Mouse (Mus musculus): Measurements from ENCODE around the gene Ptpn11. TPM values are rescaled to one million over a fixed set of nuclear protein-coding genes. Genes with fewer than 3 reads are reported as not detected.
"Not testable (repeated sequence)": the region's sequence is repeated elsewhere in the genome, so short reads cannot be mapped to it uniquely, and the experiment has no call there.

Gene Ptpn11
- polyA plus RNA-seq, 1 experiment from 2014 or later = 23.5 TPM

DNA sequence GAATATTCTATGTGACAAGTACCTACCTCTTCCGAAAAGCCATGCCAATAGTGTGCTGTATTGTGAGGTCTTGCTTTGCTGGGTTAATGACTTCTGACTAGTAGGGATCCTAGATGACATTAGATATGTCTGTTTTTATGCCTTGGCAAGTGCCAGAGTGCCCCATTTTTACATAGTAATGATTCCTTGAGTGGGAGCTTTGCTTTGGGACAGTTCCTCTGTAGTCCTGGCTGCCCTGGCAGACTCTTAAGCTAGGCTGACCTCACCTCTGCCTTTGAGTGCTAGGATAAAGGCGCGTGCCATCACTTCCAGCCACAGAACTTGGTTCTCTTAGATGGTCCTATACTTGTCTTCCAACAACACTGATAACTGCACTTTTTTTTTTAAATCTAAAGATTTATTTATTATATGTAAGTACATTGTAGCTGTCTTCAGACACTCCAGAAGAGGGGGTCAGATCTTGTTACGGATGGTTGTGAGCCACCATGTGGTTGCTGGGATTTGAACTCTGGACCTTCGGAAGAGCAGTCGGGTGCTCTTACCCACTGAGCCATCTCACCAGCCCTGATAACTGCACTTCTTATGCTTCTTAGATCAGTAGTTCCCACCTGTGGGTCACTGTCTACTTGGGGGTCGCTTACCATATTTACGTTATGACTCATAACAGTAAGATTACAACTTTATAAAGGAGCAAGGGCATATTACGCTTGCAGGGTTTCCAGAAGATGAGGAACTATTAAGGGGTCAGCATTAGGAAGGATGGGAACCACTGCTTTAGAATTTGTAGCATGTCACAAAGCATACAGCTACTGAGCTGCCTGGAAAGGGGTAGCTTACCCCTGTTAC is 18.8 kb upstream of the Ptpn11 start:
- 95% methylated on average over 9 of the region's 9 CpGs for WGBS
- H3K27ac ChIP-seq (replicated peaks) = no peak overlapping the region
- no peaks in the 10 kb centered on the region for H3K9me3 ChIP-seq (replicated peaks)
- H3K4me3 ChIP-seq = no peak overlapping the region
- no peak for DNase-seq (ENCODE audit: low spot score)
- H3K4me1 ChIP-seq = peaks cover 23% of the 10 kb centered on the region
- H3K27me3 ChIP-seq (ENCODE audit: low read depth, poor library complexity, severe bottlenecking) = no peaks in the 10 kb centered on the region
- H3K36me3 ChIP-seq = peaks cover 78% of the 10 kb centered on the region

DNA sequence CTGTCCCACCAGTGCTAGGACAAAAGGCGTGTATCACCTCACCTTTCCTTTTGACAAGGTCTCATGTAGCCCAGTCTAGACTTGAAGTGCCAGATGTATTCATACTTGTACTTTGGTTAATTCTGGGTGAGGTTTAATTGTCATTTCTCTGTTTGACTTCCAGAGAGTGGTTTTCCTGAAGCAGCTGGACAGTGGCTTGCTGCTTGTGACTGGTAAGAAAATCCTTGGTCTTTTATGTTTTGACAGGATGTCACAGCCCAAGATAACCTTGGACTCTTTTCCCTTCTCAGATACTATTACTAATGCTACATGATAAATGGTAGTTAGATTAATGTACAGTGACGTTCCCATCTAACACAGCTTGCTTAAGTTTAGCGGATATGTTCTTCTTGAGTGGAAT is 15.8 kb upstream of the Ptpn11 start:
- no peak for DNase-seq (ENCODE audit: low spot score)
- Histone ChIP-seq H3K27me3 (ENCODE audit: low read depth, poor library complexity, severe bottlenecking) (no peaks in the 10 kb centered on the region), H3K27ac (replicated peaks) (no peak overlapping the region), H3K4me3 (no peak overlapping the region), H3K36me3 (peaks cover 66% of the 10 kb centered on the region), H3K4me1 (peaks cover 23% of the 10 kb centered on the region), H3K9me3 (replicated peaks) (no peaks in the 10 kb centered on the region)
- WGBS = 87% methylated on average over 3 of the region's 3 CpGs

DNA sequence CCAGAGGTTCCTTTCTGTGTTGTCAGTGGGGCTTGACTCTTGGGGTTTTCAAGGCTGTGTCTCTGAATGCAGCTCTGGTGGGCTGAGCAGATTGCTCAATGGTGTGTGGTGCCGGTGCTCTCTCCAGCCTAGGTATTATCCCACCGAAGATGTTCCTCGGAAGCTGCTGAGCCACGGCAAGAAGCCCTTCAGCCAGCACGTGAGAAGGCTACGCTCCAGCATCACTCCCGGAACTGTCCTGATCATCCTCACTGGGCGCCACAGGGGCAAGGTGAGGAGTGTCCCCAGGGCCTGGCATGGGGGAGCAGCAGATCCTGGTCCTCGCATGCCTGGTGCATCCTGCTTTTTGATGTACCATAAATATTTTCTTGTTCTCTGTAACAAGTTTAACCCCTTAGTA is 15.3 kb upstream of the Ptpn11 start:
- no peak for DNase-seq (ENCODE audit: low spot score)
- no peaks in the 10 kb centered on the region for H3K27me3 ChIP-seq (ENCODE audit: low read depth, poor library complexity, severe bottlenecking)
- H3K27ac ChIP-seq (replicated peaks) = no peak overlapping the region
- WGBS = 86% methylated on average over 9 of the region's 9 CpGs
- H3K4me1 ChIP-seq = peaks cover 23% of the 10 kb centered on the region
- H3K9me3 ChIP-seq (replicated peaks) = no peaks in the 10 kb centered on the region
- H3K4me3 ChIP-seq = peak overlapping the region; percentile 99
- peaks cover 62% of the 10 kb centered on the region for H3K36me3 ChIP-seq

DNA sequence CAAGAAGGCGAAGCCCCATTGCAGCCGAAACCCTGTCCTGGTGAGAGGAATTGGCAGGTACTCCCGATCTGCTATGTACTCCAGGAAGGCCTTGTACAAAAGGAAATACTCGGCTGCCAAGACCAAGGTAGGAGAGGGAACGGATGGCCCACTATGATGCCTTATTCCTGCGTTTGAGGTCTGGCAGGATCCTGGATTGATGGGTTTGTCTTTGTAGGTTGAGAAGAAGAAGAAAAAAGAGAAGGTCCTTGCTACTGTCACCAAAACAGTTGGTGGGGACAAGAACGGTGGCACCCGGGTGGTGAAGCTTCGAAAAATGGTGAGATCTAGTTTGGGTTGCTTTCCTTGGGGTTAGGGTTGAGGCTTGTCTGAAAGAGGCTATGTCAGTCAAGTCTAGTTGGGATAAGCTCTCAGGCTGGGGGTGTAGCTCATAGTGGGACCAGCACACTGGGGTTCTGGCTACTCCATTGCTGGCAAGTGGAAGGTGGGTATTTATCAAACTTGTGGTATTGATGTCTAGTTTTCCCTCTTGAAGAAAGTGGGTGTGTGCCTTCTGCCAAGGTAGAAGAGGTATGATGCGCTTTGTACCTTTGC is 14.4 kb upstream of the Ptpn11 start:
- H3K27ac ChIP-seq (replicated peaks); H3K9me3 ChIP-seq (replicated peaks); H3K27me3 ChIP-seq (ENCODE audit: low read depth, poor library complexity, severe bottlenecking); DNase-seq (ENCODE audit: low spot score): not testable (repeated sequence)
- 86% methylated on average over 9 of the region's 10 CpGs for WGBS
- peaks cover 23% of the 10 kb centered on the region for H3K4me1 ChIP-seq
- H3K36me3 ChIP-seq = peaks cover 53% of the 10 kb centered on the region
- H3K4me3 ChIP-seq = peak overlapping the region; percentile 99

DNA sequence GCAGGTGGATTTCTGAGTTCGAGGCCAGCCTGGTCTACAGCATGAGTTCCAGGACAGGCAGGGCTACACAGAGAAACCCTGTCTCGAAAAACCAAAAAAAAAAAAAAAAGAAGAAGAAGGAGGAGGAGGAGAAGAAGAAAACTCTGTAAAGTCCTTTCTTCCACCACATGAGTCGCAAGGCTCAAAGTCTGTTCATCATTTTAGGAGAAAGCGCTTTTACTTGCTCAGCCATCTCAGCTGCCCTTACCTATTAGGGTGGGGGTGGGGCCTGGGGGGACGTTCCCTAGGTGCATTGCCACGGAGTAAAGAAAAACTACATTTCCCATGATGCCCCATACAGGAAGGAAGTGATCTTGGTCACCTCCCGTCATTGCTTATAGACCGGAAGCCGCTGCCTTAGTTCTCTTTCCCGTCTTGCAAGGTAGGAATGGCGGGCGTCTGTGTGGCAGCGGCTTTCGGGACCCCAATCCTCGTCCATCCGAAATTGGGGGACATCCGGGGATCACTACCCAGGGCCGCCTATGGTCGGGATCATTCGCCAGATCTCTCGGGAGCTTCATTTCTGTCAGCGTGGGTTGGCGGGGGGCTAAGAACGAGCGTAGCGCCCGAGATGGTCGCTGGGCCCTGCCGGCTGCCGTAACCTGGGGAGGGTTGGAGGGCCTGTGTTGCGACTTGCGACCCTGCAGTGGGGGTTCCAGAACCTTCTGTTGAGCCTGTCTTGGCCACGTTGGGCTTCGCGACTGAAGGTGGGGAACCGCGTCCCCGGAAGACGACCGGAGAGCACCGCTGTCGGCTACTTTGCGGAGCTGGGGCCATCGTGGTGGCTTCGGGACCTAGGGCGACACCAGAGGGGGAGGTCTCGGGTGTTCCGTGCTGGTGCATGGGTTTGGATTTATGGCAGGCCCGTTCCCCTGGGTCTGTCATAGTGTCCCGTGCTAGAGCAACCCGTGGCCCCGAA is 13.2 kb upstream of the Ptpn11 start, which contains the start of gene Rpl6:
Gene Rpl6 (plus strand): TSS at position 350 of the 958 bp plus-strand sequence.
- H3K4me3 ChIP-seq = peak within 1 kb of the TSS; percentile 99
- H3K36me3 ChIP-seq = peaks cover 40% of the 10 kb centered on the region
- WGBS = 3% methylated on average over 52 of the region's 52 CpGs
- DNase-seq (ENCODE audit: low spot score) = peak; percentile 82
- H3K9me3 ChIP-seq (replicated peaks) = no peaks in the 10 kb centered on the region
- H3K4me1 ChIP-seq = peaks cover 23% of the 10 kb centered on the region
- peak within 1 kb of the TSS; percentile 97 for H3K27ac ChIP-seq (replicated peaks)
- no peaks in the 10 kb centered on the region for H3K27me3 ChIP-seq (ENCODE audit: low read depth, poor library complexity, severe bottlenecking)

DNA sequence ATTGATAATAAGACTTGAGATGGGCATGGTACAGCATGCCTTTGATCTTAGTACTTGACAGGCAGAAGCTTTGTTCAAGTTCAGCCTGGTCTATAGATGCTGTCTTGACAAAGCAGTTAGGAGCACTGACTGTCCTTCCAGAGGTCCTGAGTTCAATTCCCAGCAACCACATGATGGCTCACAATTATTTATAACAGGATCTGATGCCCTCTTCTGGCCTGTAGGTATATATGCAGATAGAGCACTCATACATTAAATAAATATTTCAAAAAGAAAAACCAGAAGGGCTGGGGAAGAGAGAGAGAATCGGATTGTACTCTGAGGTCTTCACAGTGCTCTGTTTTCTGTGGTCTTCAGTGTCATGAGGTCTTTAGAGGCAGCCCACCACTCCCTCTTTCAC is 11.3 kb upstream of the Ptpn11 start:
- H3K27me3 ChIP-seq (ENCODE audit: low read depth, poor library complexity, severe bottlenecking) = no peaks in the 10 kb centered on the region
- WGBS = 87% methylated on average over 1 of the region's 1 CpGs
- peaks cover 21% of the 10 kb centered on the region for H3K36me3 ChIP-seq
- H3K4me1 ChIP-seq = peaks cover 19% of the 10 kb centered on the region
- no peak overlapping the region for H3K4me3 ChIP-seq
- no peak for DNase-seq (ENCODE audit: low spot score)
- H3K27ac ChIP-seq (replicated peaks) = no peak overlapping the region
- no peaks in the 10 kb centered on the region for H3K9me3 ChIP-seq (replicated peaks)

DNA sequence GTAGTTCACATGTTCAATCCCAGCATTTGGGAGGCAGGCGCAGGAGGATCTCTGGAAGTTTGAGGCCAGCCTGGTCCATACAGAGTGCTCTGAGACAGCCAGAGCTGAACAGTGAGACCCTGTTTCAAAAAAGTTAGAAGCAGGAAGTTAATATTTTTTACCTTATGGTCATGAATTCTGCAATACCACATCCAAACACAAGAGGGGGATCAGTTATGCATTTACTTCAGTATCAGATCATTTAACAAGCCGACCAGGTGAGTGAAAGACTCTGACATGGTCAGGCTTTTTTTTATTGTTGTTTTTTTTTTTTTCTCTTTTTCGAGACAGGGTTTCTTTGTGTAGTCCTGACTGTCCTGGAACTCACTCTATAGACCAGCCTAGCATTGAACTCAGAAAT is 10.5 kb upstream of the Ptpn11 start:
- Histone ChIP-seq H3K36me3 (peaks cover 14% of the 10 kb centered on the region), H3K4me1 (peaks cover 17% of the 10 kb centered on the region), H3K4me3 (no peak overlapping the region), H3K27me3 (ENCODE audit: low read depth, poor library complexity, severe bottlenecking) (no peaks in the 10 kb centered on the region), H3K27ac (replicated peaks) (no peak overlapping the region), H3K9me3 (replicated peaks) (no peaks in the 10 kb centered on the region)
- no peak for DNase-seq (ENCODE audit: low spot score)
- 47% methylated on average over 3 of the region's 3 CpGs for WGBS

DNA sequence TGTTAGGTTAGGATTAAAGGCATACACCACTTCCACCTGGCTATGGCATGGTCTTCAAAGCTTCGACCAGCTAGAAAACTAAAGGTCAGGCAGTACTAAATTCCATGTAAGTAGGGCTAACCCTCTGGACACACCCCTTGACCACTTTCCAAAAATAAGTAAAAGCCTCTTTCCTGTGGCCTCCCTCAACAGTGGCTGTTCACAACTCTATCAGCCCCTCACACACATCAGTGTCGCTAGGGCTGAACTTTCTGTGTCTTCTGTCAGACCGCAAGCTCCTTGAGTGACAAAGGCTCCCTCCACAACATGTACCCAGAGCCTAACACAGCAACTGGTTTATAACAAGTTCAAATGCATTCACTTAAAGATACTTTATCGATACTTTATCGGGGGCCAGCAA is 7.2 kb upstream of the Ptpn11 start:
- H3K27ac ChIP-seq (replicated peaks) = no peak overlapping the region
- H3K36me3 ChIP-seq = no peaks in the 10 kb centered on the region
- no peaks in the 10 kb centered on the region for H3K4me1 ChIP-seq
- H3K27me3 ChIP-seq (ENCODE audit: low read depth, poor library complexity, severe bottlenecking) = no peaks in the 10 kb centered on the region
- H3K4me3 ChIP-seq = no peak overlapping the region
- 88% methylated on average over 5 of the region's 5 CpGs for WGBS
- H3K9me3 ChIP-seq (replicated peaks) = no peaks in the 10 kb centered on the region
- no peak for DNase-seq (ENCODE audit: low spot score)

DNA sequence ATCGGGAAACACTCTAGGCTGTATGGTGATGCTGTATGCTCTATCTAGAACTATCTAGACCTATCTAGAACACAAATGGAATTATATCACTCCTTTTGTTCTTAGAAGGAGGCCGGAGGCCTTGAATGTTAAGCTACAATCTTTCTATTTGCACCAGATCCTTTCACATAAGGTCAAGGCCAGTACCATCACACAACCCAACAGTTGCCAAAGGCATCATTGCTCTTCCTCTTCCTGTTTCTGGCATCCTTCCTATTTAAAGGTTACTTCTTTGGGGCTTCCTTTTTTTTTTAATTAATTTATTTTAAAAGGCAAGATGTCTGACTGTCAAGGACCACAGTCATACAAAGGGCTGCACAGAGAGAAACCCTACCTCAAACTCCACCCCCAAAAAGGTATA is 6.1 kb upstream of the Ptpn11 start:
- Histone ChIP-seq H3K4me1 (no peaks in the 10 kb centered on the region), H3K27ac (replicated peaks) (no peak overlapping the region), H3K4me3 (no peak overlapping the region), H3K36me3 (no peaks in the 10 kb centered on the region), H3K27me3 (ENCODE audit: low read depth, poor library complexity, severe bottlenecking) (no peaks in the 10 kb centered on the region), H3K9me3 (replicated peaks) (no peaks in the 10 kb centered on the region)
- DNase-seq (ENCODE audit: low spot score) = no peak
- WGBS = 82% methylated on average over 2 of the region's 2 CpGs

DNA sequence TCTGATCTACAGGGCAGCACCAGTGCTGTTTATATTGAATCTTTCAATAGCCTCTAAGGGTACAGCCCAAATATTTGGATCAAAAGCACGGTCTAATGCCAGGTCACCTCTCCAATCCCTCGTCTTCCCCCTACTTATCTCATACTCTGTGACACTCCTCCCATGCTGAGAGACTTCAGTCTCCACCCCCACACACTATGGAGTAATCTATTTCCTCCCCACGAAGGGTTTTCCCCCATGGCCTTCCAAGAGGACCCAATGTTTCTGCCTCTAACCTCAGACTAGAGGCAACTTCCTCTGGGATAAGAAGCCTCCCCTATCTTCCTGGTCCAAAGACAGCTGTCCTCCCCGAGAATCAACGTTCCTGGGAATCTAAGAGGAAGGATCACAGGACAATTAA is 5.6 kb upstream of the Ptpn11 start:
- Histone ChIP-seq H3K9me3 (replicated peaks) (no peaks in the 10 kb centered on the region), H3K27ac (replicated peaks) (no peak overlapping the region), H3K4me3 (no peak overlapping the region), H3K36me3 (no peaks in the 10 kb centered on the region), H3K27me3 (ENCODE audit: low read depth, poor library complexity, severe bottlenecking) (no peaks in the 10 kb centered on the region), H3K4me1 (peaks cover under 1% of the 10 kb centered on the region)
- DNase-seq (ENCODE audit: low spot score) = no peak
- WGBS = 59% methylated on average over 5 of the region's 5 CpGs

DNA sequence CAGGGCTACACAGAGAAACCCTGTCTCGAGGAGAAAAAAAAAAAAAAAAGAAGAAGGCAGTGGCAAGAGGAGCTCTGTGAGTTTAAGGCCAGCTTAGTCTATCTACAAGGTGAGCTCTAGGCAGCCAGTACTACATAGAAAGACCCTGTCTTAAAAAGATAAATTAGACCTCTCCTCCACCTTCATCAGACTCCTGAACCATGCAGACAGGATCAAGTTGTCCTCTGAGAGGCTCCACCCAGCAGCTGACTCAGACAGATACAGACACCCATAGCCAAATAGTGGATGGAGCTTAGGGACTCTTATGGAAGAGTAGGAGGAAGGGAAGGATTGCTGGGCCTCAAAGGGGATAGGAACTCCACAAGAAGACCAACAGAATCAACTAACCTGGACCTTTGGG is 3.0 kb upstream of the Ptpn11 start:
- WGBS = 38% methylated on average over 1 of the region's 1 CpGs
- no peak for DNase-seq (ENCODE audit: low spot score)
- H3K36me3 ChIP-seq = no peaks in the 10 kb centered on the region
- H3K4me1 ChIP-seq = peaks cover 16% of the 10 kb centered on the region
- no peak overlapping the region for H3K27ac ChIP-seq (replicated peaks)
- H3K4me3 ChIP-seq = no peak overlapping the region
- H3K27me3 ChIP-seq (ENCODE audit: low read depth, poor library complexity, severe bottlenecking) = no peaks in the 10 kb centered on the region
- no peaks in the 10 kb centered on the region for H3K9me3 ChIP-seq (replicated peaks)

DNA sequence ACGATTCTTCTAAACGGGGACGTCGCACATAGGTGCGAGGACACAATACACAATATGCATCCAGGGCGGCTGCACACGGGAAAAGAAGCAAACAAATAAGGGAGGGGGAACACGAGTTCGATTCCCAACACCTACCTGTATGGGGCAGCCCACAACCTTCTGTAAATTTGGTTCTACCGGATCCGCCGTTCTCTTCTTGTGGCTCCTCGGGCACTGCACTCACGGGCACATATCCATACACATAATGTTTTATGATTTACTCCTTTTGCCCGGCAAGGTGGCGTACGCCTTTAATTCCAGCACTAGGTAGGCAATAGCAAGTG is 348 bp upstream of the Ptpn11 start:
- Histone ChIP-seq H3K4me1 (peaks cover 42% of the 10 kb centered on the region), H3K27me3 (ENCODE audit: low read depth, poor library complexity, severe bottlenecking) (no peaks in the 10 kb centered on the region), H3K36me3 (no peaks in the 10 kb centered on the region), H3K4me3 (peak overlapping the region; percentile 95), H3K27ac (replicated peaks) (peak overlapping the region; percentile 97), H3K9me3 (replicated peaks) (no peaks in the 10 kb centered on the region)
- 8% methylated on average over 17 of the region's 17 CpGs for WGBS
- no peak for DNase-seq (ENCODE audit: low spot score)
